Mouse (Mus musculus): ENCODE results near the gene Ncbp3. TPM values are rescaled to one million over a fixed set of nuclear protein-coding genes. Genes with fewer than 3 reads are reported as not detected.

The Ncbp3 gene
- total and polyA plus RNA-seq, 2 experiments: 1.3 to 3.7 TPM

DNA sequence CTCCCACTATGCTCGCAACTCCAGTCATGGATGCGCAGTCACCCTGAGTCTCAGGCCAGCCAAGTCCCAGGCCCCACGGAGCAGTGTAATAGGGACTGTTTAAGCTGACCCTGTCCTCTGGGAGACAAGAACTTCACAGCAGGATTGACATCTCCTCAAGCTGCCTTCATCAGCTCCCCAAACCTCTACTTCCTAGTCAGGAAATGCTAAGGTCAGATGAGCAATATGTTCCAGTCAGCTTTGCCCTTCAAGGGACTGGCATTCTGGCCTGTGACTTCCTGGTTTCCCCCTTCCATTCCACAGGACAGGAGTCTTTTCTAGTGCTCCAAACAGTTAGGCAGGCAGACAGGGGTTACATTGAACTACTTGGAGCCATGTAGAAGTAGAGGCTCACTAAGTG lies 62.4 kb downstream of the Ncbp3 start:
- H3K36me3 ChIP-seq (ENCODE audit: control insufficient read depth, insufficient read depth, low read length): no peaks in the 10 kb centered on the region
- no peak overlapping the region for H3K27ac ChIP-seq (replicated peaks; ENCODE audit: insufficient read depth, low read depth, low read length)
- no peaks in the 10 kb centered on the region for H3K79me2 ChIP-seq (ENCODE audit: control insufficient read depth, insufficient read depth, low read length)
- H3K9ac ChIP-seq (ENCODE audit: low read depth, low read length): no peak overlapping the region
- H3K27me3 ChIP-seq (ENCODE audit: control insufficient read depth, insufficient read depth, low read length): no peaks in the 10 kb centered on the region
- no peak for DNase-seq (ENCODE audit: extremely low read depth, low read depth, low spot score)
- H3K4me1 ChIP-seq (ENCODE audit: control insufficient read depth, insufficient read depth, low read length): no peaks in the 10 kb centered on the region; the same call in 1 of the 2 replicates
- WGBS: 81% methylated on average over 3 of the region's 3 CpGs
- TF ChIP-seq POLR2A (IDR thresholded peaks at IDR 0.05; ENCODE audit: extremely low read depth, insufficient read depth, low read length) (no peak), CTCF (IDR thresholded peaks at IDR 0.05; ENCODE audit: low read depth, low read length) (no peak)
- no peak overlapping the region for H3K4me3 ChIP-seq (ENCODE audit: insufficient read depth, low read depth, low read length)

DNA sequence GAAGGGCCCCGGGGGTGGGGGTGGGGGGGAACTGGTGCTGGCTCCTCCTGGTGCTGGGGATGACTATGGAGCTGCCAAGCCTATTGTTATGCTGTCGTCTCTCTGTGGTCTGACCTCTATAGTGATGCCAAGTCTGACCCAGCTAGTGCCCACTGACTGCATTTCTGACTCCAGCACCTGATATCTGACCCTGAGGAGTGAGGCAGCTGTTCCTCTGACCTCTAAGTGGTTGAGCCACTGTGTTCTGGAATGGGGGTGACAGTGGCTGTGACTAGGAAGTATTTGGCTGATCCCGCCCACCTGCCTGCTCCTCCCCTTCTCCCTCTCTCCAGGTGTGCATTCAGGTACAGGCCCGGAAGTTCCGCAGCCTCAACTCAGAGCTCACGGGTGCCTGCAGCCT lies 63.8 kb downstream of the Ncbp3 start:
- no peak overlapping the region for H3K27ac ChIP-seq (replicated peaks; ENCODE audit: insufficient read depth, low read depth, low read length)
- no peak overlapping the region for H3K4me3 ChIP-seq (ENCODE audit: insufficient read depth, low read depth, low read length)
- DNase-seq (ENCODE audit: extremely low read depth, low read depth, low spot score): no peak
- TF ChIP-seq CTCF (IDR thresholded peaks at IDR 0.05; ENCODE audit: low read depth, low read length) (no peak), POLR2A (IDR thresholded peaks at IDR 0.05; ENCODE audit: extremely low read depth, insufficient read depth, low read length) (no peak)
- 82% methylated on average over 6 of the region's 6 CpGs for WGBS
- no peak overlapping the region for H3K9ac ChIP-seq (ENCODE audit: low read depth, low read length)
- H3K79me2 ChIP-seq (ENCODE audit: control insufficient read depth, insufficient read depth, low read length): no peaks in the 10 kb centered on the region
- H3K4me1 ChIP-seq (ENCODE audit: control insufficient read depth, insufficient read depth, low read length): no peaks in the 10 kb centered on the region; the same call in 1 of the 2 replicates
- no peaks in the 10 kb centered on the region for H3K27me3 ChIP-seq (ENCODE audit: control insufficient read depth, insufficient read depth, low read length)
- no peaks in the 10 kb centered on the region for H3K36me3 ChIP-seq (ENCODE audit: control insufficient read depth, insufficient read depth, low read length)

DNA sequence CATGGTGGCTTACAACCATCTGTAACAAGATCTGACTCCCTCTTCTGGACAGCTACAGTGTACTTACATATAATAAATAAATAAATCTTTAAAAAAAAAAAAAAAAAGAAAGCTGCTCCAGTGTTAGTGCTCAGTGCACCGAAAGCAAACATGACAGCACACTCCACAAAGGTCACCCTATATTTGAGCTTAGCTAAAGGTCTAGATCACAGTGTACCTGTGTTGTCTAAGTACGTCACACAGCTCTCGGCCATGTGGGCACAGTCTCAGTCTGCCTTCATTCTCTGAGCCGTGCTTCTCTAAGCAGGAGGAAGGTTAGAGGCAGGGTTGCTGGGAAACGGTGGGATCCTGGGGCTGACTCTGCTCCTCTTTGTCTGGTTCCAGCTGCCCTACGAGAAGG lies 78.9 kb downstream of the Ncbp3 start:
- H3K4me3 ChIP-seq (ENCODE audit: insufficient read depth, low read depth, low read length): no peak overlapping the region
- H3K36me3 ChIP-seq (ENCODE audit: control insufficient read depth, insufficient read depth, low read length): no peaks in the 10 kb centered on the region
- 65% methylated on average over 6 of the region's 6 CpGs for WGBS
- no peaks in the 10 kb centered on the region for H3K79me2 ChIP-seq (ENCODE audit: control insufficient read depth, insufficient read depth, low read length)
- H3K27ac ChIP-seq (replicated peaks; ENCODE audit: insufficient read depth, low read depth, low read length): no peak overlapping the region
- no peak overlapping the region for H3K9ac ChIP-seq (ENCODE audit: low read depth, low read length)
- TF ChIP-seq POLR2A (IDR thresholded peaks at IDR 0.05; ENCODE audit: extremely low read depth, insufficient read depth, low read length): no peak
- TF ChIP-seq CTCF (IDR thresholded peaks at IDR 0.05; ENCODE audit: low read depth, low read length): no peak
- no peak for DNase-seq (ENCODE audit: extremely low read depth, low read depth, low spot score)
- H3K4me1 ChIP-seq (ENCODE audit: control insufficient read depth, insufficient read depth, low read length): no peaks in the 10 kb centered on the region
- H3K27me3 ChIP-seq (ENCODE audit: control insufficient read depth, insufficient read depth, low read length): no peaks in the 10 kb centered on the region

DNA sequence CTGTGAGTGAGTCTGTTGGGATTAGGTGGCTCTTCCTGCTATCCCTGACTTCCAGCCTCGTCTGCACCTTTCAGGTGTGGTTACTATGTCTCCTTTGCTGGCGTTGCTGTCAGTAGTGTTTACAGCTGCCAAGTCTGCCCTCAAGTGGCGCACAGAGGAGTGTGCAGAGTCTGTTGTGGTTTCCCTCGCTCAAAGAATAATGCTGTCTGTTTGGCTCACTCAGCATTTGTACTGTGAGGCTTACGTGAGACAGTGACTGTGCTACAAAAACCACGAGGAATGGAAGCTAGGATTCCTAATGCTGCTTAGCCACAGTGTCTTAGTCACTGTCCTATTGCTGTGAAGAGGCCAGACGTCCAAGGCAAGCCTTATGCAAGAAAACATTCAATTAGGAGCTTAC lies 83.4 kb downstream of the Ncbp3 start:
- Histone ChIP-seq H3K79me2 (ENCODE audit: control insufficient read depth, insufficient read depth, low read length) (0 out of 2 replicates have a peak, but pooled peaks cover 3% of the 10 kb centered on the region), H3K27ac (replicated peaks; ENCODE audit: insufficient read depth, low read depth, low read length) (no peak overlapping the region), H3K36me3 (ENCODE audit: control insufficient read depth, insufficient read depth, low read length) (no peaks in the 10 kb centered on the region), H3K4me3 (ENCODE audit: insufficient read depth, low read depth, low read length) (no peak overlapping the region), H3K9ac (ENCODE audit: low read depth, low read length) (no peak overlapping the region), H3K4me1 (ENCODE audit: control insufficient read depth, insufficient read depth, low read length) (no peaks in the 10 kb centered on the region), H3K27me3 (ENCODE audit: control insufficient read depth, insufficient read depth, low read length) (no peaks in the 10 kb centered on the region)
- peak; percentile 26 for DNase-seq (ENCODE audit: extremely low read depth, low read depth, low spot score)
- 43% methylated on average over 7 of the region's 7 CpGs for whole genome bisulfite sequencing
- TF ChIP-seq CTCF (IDR thresholded peaks at IDR 0.05; ENCODE audit: low read depth, low read length) (peak; percentile 63), POLR2A (IDR thresholded peaks at IDR 0.05; ENCODE audit: extremely low read depth, insufficient read depth, low read length) (no peak)

DNA sequence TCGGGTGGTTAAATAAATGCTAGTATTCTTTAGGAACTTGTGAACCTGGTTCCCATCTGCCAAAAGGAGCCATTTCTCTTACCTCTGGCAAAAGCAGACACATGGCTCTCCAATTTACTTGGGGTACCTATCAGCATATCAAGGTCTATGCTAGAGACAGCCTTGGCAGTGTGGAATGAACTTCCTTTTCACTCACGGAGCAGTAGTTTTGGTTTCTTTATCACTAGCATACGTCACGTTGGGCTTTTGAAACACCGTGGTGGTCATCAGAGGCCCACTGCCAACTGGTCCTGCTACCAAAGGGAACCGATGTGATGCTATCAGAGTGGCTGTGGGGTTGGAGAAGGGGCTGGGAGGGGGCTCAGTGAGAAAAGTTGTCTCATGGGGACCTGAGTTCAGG lies 85.4 kb downstream of the Ncbp3 start:
- H3K9ac ChIP-seq (ENCODE audit: low read depth, low read length): no peak overlapping the region
- no peaks in the 10 kb centered on the region for H3K27me3 ChIP-seq (ENCODE audit: control insufficient read depth, insufficient read depth, low read length)
- H3K79me2 ChIP-seq (ENCODE audit: control insufficient read depth, insufficient read depth, low read length): 0 out of 2 replicates have a peak, but pooled peaks cover 3% of the 10 kb centered on the region
- WGBS: 74% methylated on average over 6 of the region's 6 CpGs
- DNase-seq (ENCODE audit: extremely low read depth, low read depth, low spot score): no peak
- H3K4me1 ChIP-seq (ENCODE audit: control insufficient read depth, insufficient read depth, low read length): peaks cover 4% of the 10 kb centered on the region; the same call in 1 of the 2 replicates
- H3K4me3 ChIP-seq (ENCODE audit: insufficient read depth, low read depth, low read length): no peak overlapping the region
- no peaks in the 10 kb centered on the region for H3K36me3 ChIP-seq (ENCODE audit: control insufficient read depth, insufficient read depth, low read length)
- no peak overlapping the region for H3K27ac ChIP-seq (replicated peaks; ENCODE audit: insufficient read depth, low read depth, low read length)
- no peak for TF ChIP-seq POLR2A (IDR thresholded peaks at IDR 0.05; ENCODE audit: extremely low read depth, insufficient read depth, low read length)
- no peak for TF ChIP-seq CTCF (IDR thresholded peaks at IDR 0.05; ENCODE audit: low read depth, low read length)

DNA sequence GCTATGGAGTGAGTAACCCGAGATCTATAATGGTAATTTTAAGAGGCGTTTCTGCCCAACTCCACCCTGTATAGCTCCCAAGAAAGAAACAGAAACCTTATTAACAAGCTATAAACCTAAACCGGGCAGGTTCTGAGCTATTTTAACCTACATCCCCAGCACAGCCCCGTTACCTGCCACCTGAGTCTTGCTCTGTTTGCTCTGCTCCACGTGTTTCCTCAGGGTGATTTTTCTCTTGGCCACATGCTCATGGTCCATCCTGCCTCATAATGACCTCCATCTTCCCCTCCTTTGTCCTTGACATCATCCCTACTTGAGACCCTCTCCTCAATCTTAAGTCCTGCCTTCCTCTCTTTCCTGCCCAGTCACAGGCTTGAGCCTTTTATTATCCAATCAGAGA lies 86.6 kb downstream of the Ncbp3 start:
- Histone ChIP-seq H3K4me1 (ENCODE audit: control insufficient read depth, insufficient read depth, low read length) (peaks cover 4% of the 10 kb centered on the region; the same call in 1 of the 2 replicates), H3K27ac (replicated peaks; ENCODE audit: insufficient read depth, low read depth, low read length) (no peak overlapping the region), H3K27me3 (ENCODE audit: control insufficient read depth, insufficient read depth, low read length) (no peaks in the 10 kb centered on the region), H3K79me2 (ENCODE audit: control insufficient read depth, insufficient read depth, low read length) (0 out of 2 replicates have a peak, but pooled peaks cover 3% of the 10 kb centered on the region), H3K9ac (ENCODE audit: low read depth, low read length) (no peak overlapping the region), H3K36me3 (ENCODE audit: control insufficient read depth, insufficient read depth, low read length) (no peaks in the 10 kb centered on the region), H3K4me3 (ENCODE audit: insufficient read depth, low read depth, low read length) (no peak overlapping the region)
- DNase-seq (ENCODE audit: extremely low read depth, low read depth, low spot score): no peak
- WGBS: 81% methylated on average over 5 of the region's 5 CpGs
- no peak for TF ChIP-seq CTCF (IDR thresholded peaks at IDR 0.05; ENCODE audit: low read depth, low read length)
- TF ChIP-seq POLR2A (IDR thresholded peaks at IDR 0.05; ENCODE audit: extremely low read depth, insufficient read depth, low read length): no peak
